Mouse (Mus musculus) adrenal gland, postnatal 25 days (tissue): ENCODE results near the gene Prr13. TPM values are rescaled to one million over a fixed set of nuclear protein-coding genes. Genes with fewer than 3 reads are reported as not detected.

ENCODE experiments used
- DNase-seq: peaks from one replicate; pipeline ENCODE4 v3.0.0; 2021; ENCODE audit warnings: mixed read lengths
- total RNA-seq: library from RNA; stranded (reverse); gene quantifications from 2 replicates; pipeline ENCODE4 v1.2.3, GENCODE M21; 2021

The Prr13 gene
- total RNA-seq, 1 experiment from 2014 or later: 100 TPM

GRCm38 (mm10) chr15:102505073-102505769 lies 46.4 kb downstream of the Prr13 start:
- DNase-seq: no peak

GRCm38 (mm10) chr15:102505770-102506463 lies 47.1 kb downstream of the Prr13 start:
- DNase-seq: no peak

- no peak for DNase-seq
Observed at GRCm38 (mm10) chr15:102506464-102506830, 47.6 kb downstream of the Prr13 start.

GRCm38 (mm10) chr15:102506864-102507263 lies 48.0 kb downstream of the Prr13 start:
- DNase-seq: no peak

- no peak for DNase-seq
Observed at GRCm38 (mm10) chr15:102507561-102507960, 48.7 kb downstream of the Prr13 start.

- no peak for DNase-seq
Observed at GRCm38 (mm10) chr15:102508336-102508735, 49.5 kb downstream of the Prr13 start.

GRCm38 (mm10) chr15:102510110-102510509 lies 51.3 kb downstream of the Prr13 start:
- no peak for DNase-seq

- DNase-seq: peak; percentile 90
Observed at GRCm38 (mm10) chr15:102510590-102511284, 51.9 kb downstream of the Prr13 start.

- DNase-seq: no peak
Observed at GRCm38 (mm10) chr15:102511285-102511833, 52.5 kb downstream of the Prr13 start.

GRCm38 (mm10) chr15:102512010-102512409 lies 53.2 kb downstream of the Prr13 start:
- no peak for DNase-seq

Other genes with a start within 250 kb of the Prr13 start
- 1.5 and 2.0 TPM in 2 replicates for gene Itgb7, start 227.1 kb upstream of the Prr13 start, total RNA-seq
- gene Rarg, start 201.5 kb upstream of the Prr13 start, total RNA-seq: 21.5 and 25.7 TPM in 2 replicates
- gene Gm9918, start 188.5 kb upstream of the Prr13 start, total RNA-seq: 0.15 TPM in 1 of 2 replicates, not detected in the other
- 36.3 and 36.7 TPM in 2 replicates for gene Mfsd5, start 179.6 kb upstream of the Prr13 start, total RNA-seq
- gene Espl1, start 162.8 kb upstream of the Prr13 start, total RNA-seq: 4.1 and 6.3 TPM in 2 replicates
- gene Pfdn5, start 132.9 kb upstream of the Prr13 start, total RNA-seq: 379 TPM in 2 replicates
- gene Myg1, start 127.3 kb upstream of the Prr13 start, total RNA-seq: 72.4 and 77.8 TPM in 2 replicates
- 14.4 and 24.0 TPM in 2 replicates for gene Aaas, start 108.3 kb upstream of the Prr13 start, total RNA-seq
- 0.15 TPM in 1 of 2 replicates, not detected in the other for gene Sp7, start 91.8 kb upstream of the Prr13 start, total RNA-seq
- 49.9 and 82.8 TPM in 2 replicates for gene Sp1, start 52.9 kb upstream of the Prr13 start, total RNA-seq
- 1.4 and 1.9 TPM in 2 replicates for gene Amhr2, start 13.7 kb upstream of the Prr13 start, total RNA-seq
- gene Pcbp2, start 11.5 kb downstream of the Prr13 start, total RNA-seq: 747 and 809 TPM in 2 replicates
- gene Gm10337, start 44.7 kb downstream of the Prr13 start, total RNA-seq: not detected in 2 replicates
- gene Map3k12, start 58.0 kb downstream of the Prr13 start, total RNA-seq: 8.1 and 12.0 TPM in 2 replicates
- gene Tarbp2, start 59.2 kb downstream of the Prr13 start, total RNA-seq: 42.4 and 48.9 TPM in 2 replicates
- gene Npff, start 65.9 kb downstream of the Prr13 start, total RNA-seq: 3.4 and 6.6 TPM in 2 replicates
- gene Gm28047, start 166.0 kb downstream of the Prr13 start, total RNA-seq: 2.2 TPM in 1 of 2 replicates, not detected in the other
- 78.0 and 81.1 TPM in 2 replicates for gene Atf7, start 166.4 kb downstream of the Prr13 start, total RNA-seq
- 13.8 and 32.0 TPM in 2 replicates for gene Atp5g2, start 213.3 kb downstream of the Prr13 start, total RNA-seq